Mouse (Mus musculus) neural tube, embryonic 14.5 days (tissue): Measurements from ENCODE around the gene Rfx4. TPM values are rescaled to one million over a fixed set of nuclear protein-coding genes. Genes with fewer than 3 reads are reported as not detected.

Experiments
- ATAC-seq: fragments of 200-750 bp; cut with Nextera tagmentation; 2 replicates; pipeline ENCODE4 v1.8.0; 2017; ENCODE audit warnings: low read depth, mild to moderate bottlenecking, moderate TSS enrichment, moderate library complexity
- H3K27ac ChIP-seq: fragments of 300-500 bp; sonication (generic); 2 replicates; pipeline ENCODE4 v1.5.1; 2014; ENCODE audit warnings: low read depth, mild to moderate bottlenecking, control low read depth, low read length, moderate library complexity, mixed read lengths
- H3K27me3 ChIP-seq: fragments of 300-500 bp; sonication (generic); 2 replicates; pipeline ENCODE4 v1.6.1; 2014; ENCODE audit warnings: low read length; ENCODE audit not compliant: control insufficient read depth, insufficient read depth
- H3K36me3 ChIP-seq: fragments of 300-500 bp; sonication (generic); 2 replicates; pipeline ENCODE4 v1.6.1; 2014; ENCODE audit warnings: low read length, mixed read lengths; ENCODE audit not compliant: control insufficient read depth, insufficient read depth
- H3K4me1 ChIP-seq: fragments of 300-500 bp; sonication (generic); 2 replicates; pipeline ENCODE4 v1.6.1; 2014; ENCODE audit warnings: low read length; ENCODE audit not compliant: control insufficient read depth, insufficient read depth
- H3K4me2 ChIP-seq: fragments of 300-500 bp; sonication (generic); 2 replicates; pipeline ENCODE4 v1.6.1; 2014; ENCODE audit warnings: mild to moderate bottlenecking, low read depth, low read length, control low read depth
- H3K4me3 ChIP-seq: fragments of 300-500 bp; sonication (generic); 2 replicates; pipeline ENCODE4 v1.5.1; 2014; ENCODE audit warnings: low read depth, low read length, control low read depth, mixed read lengths
- H3K9ac ChIP-seq: fragments of 300-500 bp; sonication (generic); replicated peaks from 2 replicates; pipeline ENCODE4 v1.6.1; 2014; ENCODE audit warnings: low read depth, mild to moderate bottlenecking, control low read depth, low read length, mixed read lengths
- H3K9me3 ChIP-seq: fragments of 300-500 bp; sonication (generic); 2 replicates; pipeline ENCODE4 v1.6.1; 2016; ENCODE audit warnings: low read length; ENCODE audit not compliant: control insufficient read depth
- WGBS: fragments of 180-500 bp; shearing (Covaris S2); extraction: QIAGEN DNeasy Blood & Tissue Kit; methylation state at CpG from one replicate; pipeline ENCODE4 v1.1.7; 2014; 5-methylcytosine and 5-hydroxymethylcytosine counted together
- polyA plus RNA-seq: library from polyadenylated mRNA; unstranded; fragments of >200 nt; fragmentation: Nextera tagmentation; extraction: Ambion mirVana; gene quantifications from 2 replicates; pipeline ENCODE4 v1.2.1, GENCODE M21; 2014

Rfx4 gene
- polyA plus RNA-seq, 1 experiment from 2014 or later, result 23.2 TPM

DNA sequence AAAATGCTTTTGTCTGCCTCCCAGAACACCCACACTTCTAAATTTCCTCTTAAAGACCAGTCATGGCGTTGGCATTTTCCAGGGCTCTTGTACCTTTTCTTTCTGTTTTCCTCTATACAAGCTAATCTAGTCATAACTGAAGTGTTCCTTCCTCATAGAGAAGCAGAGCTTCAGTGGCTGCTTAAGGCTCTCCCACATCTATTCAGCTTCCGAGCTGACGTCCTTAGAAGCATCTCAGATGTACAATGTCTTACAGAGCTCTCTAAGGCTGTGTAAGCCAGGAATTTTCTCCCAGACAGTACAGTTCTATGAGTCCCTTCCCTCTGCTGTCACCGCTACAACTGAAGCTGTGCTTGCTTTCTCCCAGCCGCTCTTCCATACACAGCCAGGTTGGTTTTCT, 183.0 kb downstream of the Rfx4 start:
- WGBS, result 87% methylated on average over 5 of the region's 5 CpGs
- Histone ChIP-seq H3K4me3 (no peak overlapping the region), H3K9me3 (no peaks in the 10 kb centered on the region), H3K36me3 (no peaks in the 10 kb centered on the region), H3K9ac (no peak overlapping the region), H3K27ac (no peak overlapping the region), H3K4me2 (no peak overlapping the region), H3K27me3 (no peaks in the 10 kb centered on the region), H3K4me1 (0 out of 2 replicates have a peak, but pooled peaks cover 2% of the 10 kb centered on the region)
- no peak for ATAC-seq

DNA sequence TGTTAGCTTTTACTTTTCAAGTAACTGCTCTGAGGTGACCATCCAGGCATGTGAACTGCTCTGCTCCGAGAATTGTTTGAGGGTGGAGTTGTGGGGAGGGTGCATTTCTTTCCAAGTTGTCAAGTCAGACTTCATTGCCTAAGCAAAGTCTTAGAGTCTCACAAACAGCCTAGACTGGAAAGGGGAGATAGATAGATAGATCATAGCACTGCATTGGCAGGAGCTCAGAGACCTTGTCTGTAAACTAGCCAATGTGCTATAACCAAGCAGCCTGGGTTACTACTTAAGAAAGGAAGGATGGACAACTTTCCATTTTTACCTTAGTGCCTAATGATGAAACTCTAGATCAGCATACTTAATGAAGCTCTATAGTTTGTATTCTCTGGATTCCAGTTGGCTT, 184.5 kb downstream of the Rfx4 start:
- Histone ChIP-seq H3K36me3 (no peaks in the 10 kb centered on the region), H3K9ac (no peak overlapping the region), H3K4me1 (0 out of 2 replicates have a peak, but pooled peaks cover 2% of the 10 kb centered on the region), H3K27me3 (no peaks in the 10 kb centered on the region), H3K4me3 (no peak overlapping the region), H3K9me3 (no peaks in the 10 kb centered on the region), H3K4me2 (no peak overlapping the region), H3K27ac (no peak overlapping the region)
- ATAC-seq, result no peak
- WGBS, result 94% methylated on average over 1 of the region's 1 CpGs

DNA sequence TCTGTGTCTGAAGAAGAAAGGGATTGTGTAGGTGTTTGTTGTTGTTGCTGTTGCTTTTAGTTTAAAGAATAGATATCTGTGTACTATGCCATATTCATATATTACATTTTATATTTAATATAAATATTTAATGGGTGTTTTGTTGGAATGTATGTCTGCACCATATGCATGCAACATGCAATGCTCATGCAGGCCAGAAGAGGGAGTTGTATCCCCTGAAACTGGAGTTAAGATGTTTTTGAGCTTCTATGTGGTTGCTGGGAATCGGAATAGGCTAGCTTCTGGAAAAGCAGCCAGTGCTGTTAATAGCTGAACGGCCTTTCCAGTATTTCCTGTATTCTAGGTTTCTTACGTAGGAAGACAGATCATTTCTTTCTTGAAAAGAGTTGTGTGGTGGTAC, 189.8 kb downstream of the Rfx4 start:
- WGBS, result 95% methylated on average over 3 of the region's 3 CpGs
- H3K4me3 ChIP-seq, result no peak overlapping the region
- peaks cover 14% of the 10 kb centered on the region for H3K36me3 ChIP-seq
- 0 out of 2 replicates have a peak, but pooled peaks cover 4% of the 10 kb centered on the region for H3K4me1 ChIP-seq
- ATAC-seq, result no peak
- H3K9ac ChIP-seq, result no peak overlapping the region
- H3K9me3 ChIP-seq, result no peaks in the 10 kb centered on the region
- H3K27ac ChIP-seq, result no peak overlapping the region
- H3K4me2 ChIP-seq, result no peak overlapping the region
- no peaks in the 10 kb centered on the region for H3K27me3 ChIP-seq

DNA sequence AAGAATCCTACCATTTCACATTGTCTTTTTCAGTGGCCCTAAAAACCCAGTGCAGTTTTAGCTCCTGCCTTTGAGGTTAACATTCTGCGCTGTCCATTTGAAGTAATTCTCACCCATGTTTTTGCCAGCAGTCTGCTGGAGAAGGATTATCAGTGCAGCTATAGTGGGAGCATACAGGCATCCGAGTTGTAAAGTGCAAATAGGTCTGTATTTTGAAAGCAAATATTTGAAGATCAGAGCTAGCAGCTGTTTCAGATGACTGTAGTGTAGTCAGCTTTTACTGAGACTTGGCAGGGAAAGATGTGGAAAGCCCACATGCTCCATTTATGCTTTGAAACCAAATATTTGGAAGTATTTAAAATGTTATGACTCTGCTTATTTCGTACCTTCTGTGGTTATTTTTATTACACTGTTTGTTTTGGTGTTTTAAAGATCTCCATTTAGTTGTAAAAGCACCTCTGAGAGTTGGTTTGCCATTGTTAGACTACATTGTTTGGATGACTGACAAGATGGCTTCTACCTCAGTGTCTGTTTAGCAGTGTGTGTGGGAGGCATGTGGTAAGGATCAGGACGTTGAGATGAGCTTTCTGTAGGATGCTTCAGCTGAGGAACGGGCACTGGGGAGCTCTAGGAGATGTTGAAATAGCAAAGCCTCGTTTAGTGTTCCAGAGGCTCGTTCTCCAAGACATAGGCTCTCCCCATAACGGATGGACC, 193.3 kb downstream of the Rfx4 start:
- Histone ChIP-seq H3K4me3 (no peak overlapping the region), H3K36me3 (peaks cover 14% of the 10 kb centered on the region), H3K4me2 (no peak overlapping the region), H3K9me3 (no peaks in the 10 kb centered on the region), H3K4me1 (0 out of 2 replicates have a peak, but pooled peaks cover 4% of the 10 kb centered on the region), H3K27ac (no peak overlapping the region), H3K9ac (no peak overlapping the region), H3K27me3 (no peaks in the 10 kb centered on the region)
- 68% methylated on average over 8 of the region's 8 CpGs for WGBS
- ATAC-seq, result no peak

DNA sequence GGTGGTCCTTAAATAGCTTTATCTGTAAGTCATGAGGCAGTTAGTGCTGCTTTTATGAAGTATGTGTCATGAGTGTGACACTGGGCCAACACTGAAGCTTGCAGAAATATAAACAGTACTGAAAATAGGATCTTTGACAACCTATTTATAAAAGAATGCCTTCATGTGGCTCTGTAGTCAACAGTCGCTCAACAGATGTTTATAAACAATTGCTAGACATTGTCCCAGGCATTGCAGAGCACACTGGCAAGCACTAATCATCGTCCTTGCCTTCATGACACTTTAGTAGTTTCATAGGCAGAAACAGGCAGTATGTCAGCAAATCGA, 193.8 kb downstream of the Rfx4 start:
- Histone ChIP-seq H3K4me3 (no peak overlapping the region), H3K27me3 (no peaks in the 10 kb centered on the region), H3K4me1 (0 out of 2 replicates have a peak, but pooled peaks cover 4% of the 10 kb centered on the region), H3K36me3 (peaks cover 14% of the 10 kb centered on the region), H3K4me2 (no peak overlapping the region), H3K9me3 (no peaks in the 10 kb centered on the region), H3K27ac (no peak overlapping the region), H3K9ac (no peak overlapping the region)
- ATAC-seq, result no peak
- WGBS, result 89% methylated on average over 3 of the region's 3 CpGs

DNA sequence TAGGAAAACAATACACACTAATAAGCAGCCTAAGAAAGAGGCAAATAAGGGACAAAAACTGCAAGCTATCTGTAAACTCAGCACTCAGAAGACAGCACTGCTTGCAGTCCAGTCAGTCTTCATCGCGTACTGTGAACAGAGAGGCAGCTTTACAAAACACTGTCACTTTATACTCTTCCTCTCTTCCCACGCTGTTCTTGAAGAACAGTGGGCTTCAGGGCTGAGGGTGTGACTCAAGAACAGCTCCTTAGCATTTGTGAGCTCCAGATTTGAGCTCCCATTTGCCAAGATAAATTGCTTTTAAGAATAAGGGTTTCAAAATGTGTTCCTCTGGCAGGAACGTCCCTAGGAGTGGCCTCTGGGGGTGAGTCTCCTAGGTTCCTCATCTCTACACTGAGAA, 194.5 kb downstream of the Rfx4 start:
- Histone ChIP-seq H3K9ac (no peak overlapping the region), H3K27ac (no peak overlapping the region), H3K4me3 (no peak overlapping the region), H3K4me1 (0 out of 2 replicates have a peak, but pooled peaks cover 4% of the 10 kb centered on the region), H3K9me3 (no peaks in the 10 kb centered on the region), H3K36me3 (peaks cover 14% of the 10 kb centered on the region), H3K27me3 (no peaks in the 10 kb centered on the region), H3K4me2 (no peak overlapping the region)
- no peak for ATAC-seq
- WGBS, result 68% methylated on average over 4 of the region's 4 CpGs

DNA sequence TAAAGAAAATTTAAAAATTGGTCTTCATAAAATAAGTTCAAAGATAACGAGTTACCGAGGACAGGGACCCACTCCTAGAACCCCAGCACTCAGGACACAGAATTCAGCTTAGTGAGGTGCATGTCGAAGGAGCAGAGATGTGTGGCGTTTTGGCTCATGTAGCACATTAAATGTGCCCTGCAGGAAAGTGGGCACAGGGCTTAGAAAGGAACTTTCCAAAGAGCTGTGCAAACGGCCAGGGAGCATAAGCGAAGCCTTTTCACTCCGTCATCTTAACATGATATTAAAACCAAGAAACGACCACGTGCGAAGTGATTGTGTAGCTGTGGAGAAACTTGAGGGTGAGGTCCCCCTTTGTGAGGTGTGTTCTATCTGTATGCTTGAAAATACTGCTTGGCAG, 198.4 kb downstream of the Rfx4 start:
- Histone ChIP-seq H3K4me1 (0 out of 2 replicates have a peak, but pooled peaks cover 4% of the 10 kb centered on the region), H3K27me3 (no peaks in the 10 kb centered on the region), H3K4me2 (no peak overlapping the region), H3K27ac (no peak overlapping the region), H3K9ac (no peak overlapping the region), H3K9me3 (no peaks in the 10 kb centered on the region), H3K4me3 (no peak overlapping the region), H3K36me3 (no peaks in the 10 kb centered on the region)
- WGBS, result 94% methylated on average over 10 of the region's 10 CpGs
- ATAC-seq, result no peak

Other genes with a start within 250 kb of the Rfx4 start
- gene Ckap4, start 222.0 kb upstream of the Rfx4 start, polyA plus RNA-seq, result 60.8 and 75.4 TPM in 2 replicates
- 33.8 and 34.0 TPM in 2 replicates for gene Tcp11l2, start 179.4 kb upstream of the Rfx4 start, polyA plus RNA-seq
- 18.5 and 19.4 TPM in 2 replicates for gene Polr3b, start 133.8 kb upstream of the Rfx4 start, polyA plus RNA-seq
- gene Ric8b, start 161.6 kb downstream of the Rfx4 start, polyA plus RNA-seq, result 52.5 and 57.3 TPM in 2 replicates